Mouse (Mus musculus) neural tube, embryonic 12.5 days (tissue): ENCODE data around the gene Myzap. TPM values are rescaled to one million over a fixed set of nuclear protein-coding genes. Genes with fewer than 3 reads are reported as not detected.

Experiments
- ATAC-seq: fragments of 200-750 bp; cut with Nextera tagmentation; 2 replicates; pipeline ENCODE4 v1.8.0; 2017; ENCODE audit warnings: low read depth, mild to moderate bottlenecking, moderate TSS enrichment, moderate library complexity; ENCODE audit not compliant: low FRiP score
- H3K27ac ChIP-seq: fragments of 300-500 bp; sonication (generic); 2 replicates; pipeline ENCODE4 v1.5.1; 2016
- H3K27me3 ChIP-seq: fragments of 300-500 bp; sonication (generic); replicated peaks from 2 replicates; pipeline ENCODE4 v1.6.1; 2016; ENCODE audit warnings: mild to moderate bottlenecking
- H3K36me3 ChIP-seq: fragments of 300-500 bp; sonication (generic); 2 replicates; pipeline ENCODE4 v1.6.1; 2016; ENCODE audit warnings: mild to moderate bottlenecking
- H3K4me1 ChIP-seq: fragments of 300-500 bp; sonication (generic); 2 replicates; pipeline ENCODE4 v1.6.1; 2016
- H3K4me2 ChIP-seq: fragments of 300-500 bp; sonication (generic); replicated peaks from 2 replicates; pipeline ENCODE4 v1.6.1; 2016; ENCODE audit warnings: mild to moderate bottlenecking
- H3K4me3 ChIP-seq: fragments of 300-500 bp; sonication (generic); 2 replicates; pipeline ENCODE4 v1.5.1; 2016
- H3K9ac ChIP-seq: fragments of 300-500 bp; sonication (generic); 2 replicates; pipeline ENCODE4 v1.6.1; 2016; ENCODE audit warnings: mild to moderate bottlenecking
- H3K9me3 ChIP-seq: fragments of 300-500 bp; sonication (generic); 2 replicates; pipeline ENCODE4 v1.6.1; 2016; ENCODE audit warnings: mild to moderate bottlenecking
- WGBS: fragments of 180-500 bp; shearing (Covaris S2); methylation state at CpG from one replicate; pipeline ENCODE4 v1.1.7; 2016; 5-methylcytosine and 5-hydroxymethylcytosine counted together
- polyA plus RNA-seq: library from polyadenylated mRNA; unstranded; fragments of >200 nt; fragmentation: Nextera tagmentation; extraction: Ambion mirVana; gene quantifications from 2 replicates; pipeline ENCODE4 v1.2.1, GENCODE M21; 2016

Myzap gene
- 5.3 and 5.4 TPM in 2 replicates for polyA plus RNA-seq

- no peaks in the 10 kb centered on the region; the same call in 1 of the 2 replicates for H3K4me1 ChIP-seq
- peak within 1 kb of the TSS; percentile 94 for H3K4me2 ChIP-seq
- WGBS, result 3% methylated on average over 29 of the region's 29 CpGs
- H3K9me3 ChIP-seq, result no peaks in the 10 kb centered on the region
- ATAC-seq, result peak; percentile 83
- peak within 1 kb of the TSS; percentile 51 for H3K4me3 ChIP-seq
- no peak within 1 kb of the TSS for H3K27ac ChIP-seq
- peaks cover 16% of the 10 kb centered on the region for H3K27me3 ChIP-seq
- H3K36me3 ChIP-seq, result no peaks in the 10 kb centered on the region
- peak within 1 kb of the TSS; percentile 64 for H3K9ac ChIP-seq
Observed at GRCm38 (mm10) chr9:71591938-71592548, at the start of gene Myzap. Gene Myzap, minus strand, starts transcription at chr9:71592360.

- ATAC-seq, result no peak
- H3K27me3 ChIP-seq, result no peaks in the 10 kb centered on the region
Observed at GRCm38 (mm10) chr9:71640361-71640927, 48.3 kb upstream of the Myzap start.

GRCm38 (mm10) chr9:71638198-71638597 lies 46.0 kb upstream of the Myzap start:
- Histone ChIP-seq H3K4me3 (no peak overlapping the region), H3K9ac (no peak overlapping the region), H3K9me3 (no peaks in the 10 kb centered on the region), H3K4me2 (no peak overlapping the region), H3K36me3 (no peaks in the 10 kb centered on the region), H3K4me1 (peaks cover 7% of the 10 kb centered on the region), H3K27me3 (no peaks in the 10 kb centered on the region), H3K27ac (no peak overlapping the region)
- WGBS, result 71% methylated on average over 11 of the region's 11 CpGs
- no peak for ATAC-seq

More at GRCm38 (mm10) chr9:71640361-71640927, 48.3 kb upstream of the Myzap start:
- Histone ChIP-seq H3K9ac (no peak overlapping the region), H3K27ac (no peak overlapping the region), H3K36me3 (no peaks in the 10 kb centered on the region), H3K4me3 (no peak overlapping the region), H3K9me3 (no peaks in the 10 kb centered on the region), H3K4me2 (no peak overlapping the region), H3K4me1 (peaks cover 7% of the 10 kb centered on the region)
- WGBS, result 79% methylated on average over 4 of the region's 4 CpGs

DNA sequence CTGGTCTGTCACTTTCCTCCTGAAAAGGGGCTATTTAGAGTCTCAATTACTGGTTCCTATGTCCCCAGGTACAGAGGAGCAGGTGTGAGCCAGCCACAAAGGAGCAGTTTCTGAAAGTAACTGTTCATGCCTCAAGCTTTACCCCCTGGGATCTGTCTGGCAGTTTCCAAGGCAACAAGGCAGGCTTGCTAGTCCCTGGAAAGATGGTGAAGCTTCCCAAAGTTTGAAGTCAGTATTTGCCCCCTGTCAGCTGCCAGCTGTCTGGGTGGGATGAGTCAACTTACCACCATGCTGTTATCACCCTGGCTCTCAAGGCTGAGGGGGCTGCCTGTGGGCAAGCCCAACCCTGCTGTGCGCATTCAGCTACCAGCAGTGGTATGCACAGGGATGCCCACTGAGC lies 44.7 kb upstream of the Myzap start:
- no peak for ATAC-seq
- H3K9me3 ChIP-seq, result no peaks in the 10 kb centered on the region
- H3K4me1 ChIP-seq, result peaks cover 7% of the 10 kb centered on the region
- H3K4me2 ChIP-seq, result no peak overlapping the region
- H3K27me3 ChIP-seq, result no peaks in the 10 kb centered on the region
- no peak overlapping the region for H3K27ac ChIP-seq
- H3K9ac ChIP-seq, result no peak overlapping the region
- H3K36me3 ChIP-seq, result no peaks in the 10 kb centered on the region
- WGBS, result 89% methylated on average over 1 of the region's 1 CpGs
- H3K4me3 ChIP-seq, result no peak overlapping the region

DNA sequence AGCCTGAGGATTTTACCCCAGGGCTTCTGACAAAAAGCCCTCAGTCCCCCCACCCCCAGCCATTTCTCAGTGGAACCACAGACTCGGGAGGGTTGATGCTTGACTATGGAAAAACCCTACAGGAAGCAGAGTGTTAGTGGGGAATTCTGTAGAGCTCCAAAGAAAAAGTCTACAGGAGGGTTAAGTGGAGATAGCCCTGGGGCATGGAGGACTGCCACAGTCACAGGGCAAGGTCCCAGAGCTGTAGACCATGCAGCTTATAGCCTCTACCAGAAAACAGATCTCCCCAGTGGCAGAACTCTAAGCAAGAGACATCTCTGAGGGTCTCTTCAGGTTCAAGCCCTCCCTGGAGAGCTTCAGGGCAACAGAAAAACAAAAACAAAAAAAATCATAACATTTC lies 43.5 kb upstream of the Myzap start:
- no peak overlapping the region for H3K4me2 ChIP-seq
- H3K9ac ChIP-seq, result no peak overlapping the region
- H3K4me1 ChIP-seq, result peaks cover 7% of the 10 kb centered on the region
- H3K9me3 ChIP-seq, result no peaks in the 10 kb centered on the region
- no peaks in the 10 kb centered on the region for H3K27me3 ChIP-seq
- 63% methylated on average over 1 of the region's 1 CpGs for WGBS
- H3K36me3 ChIP-seq, result no peaks in the 10 kb centered on the region
- no peak overlapping the region for H3K27ac ChIP-seq
- ATAC-seq, result no peak
- no peak overlapping the region for H3K4me3 ChIP-seq

GRCm38 (mm10) chr9:71634916-71635315 lies 42.8 kb upstream of the Myzap start:
- H3K4me3 ChIP-seq, result no peak overlapping the region
- H3K36me3 ChIP-seq, result no peaks in the 10 kb centered on the region
- no peaks in the 10 kb centered on the region for H3K9me3 ChIP-seq
- no peak for ATAC-seq
- no peak overlapping the region for H3K27ac ChIP-seq
- peaks cover 7% of the 10 kb centered on the region for H3K4me1 ChIP-seq
- H3K9ac ChIP-seq, result no peak overlapping the region
- no peaks in the 10 kb centered on the region for H3K27me3 ChIP-seq
- 91% methylated on average over 2 of the region's 2 CpGs for WGBS
- H3K4me2 ChIP-seq, result no peak overlapping the region

DNA sequence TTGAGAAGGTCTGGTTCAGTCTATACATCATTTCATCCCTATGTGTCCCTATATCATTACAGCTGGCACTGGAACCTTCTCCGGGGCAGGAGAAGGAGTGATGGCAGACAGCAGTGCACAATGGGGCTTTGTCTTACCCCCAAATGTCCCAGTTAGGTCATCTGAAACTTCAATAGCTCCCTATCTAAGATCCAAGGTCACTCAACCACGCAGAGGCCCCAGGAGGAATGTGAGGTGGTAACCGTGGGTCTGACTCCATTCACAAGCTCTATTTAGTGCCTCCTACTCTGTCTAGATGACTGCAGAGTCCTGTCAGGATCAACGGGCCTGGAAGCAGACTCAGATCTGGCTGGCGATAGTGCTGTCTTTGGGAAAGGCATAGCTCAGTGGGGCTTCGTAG lies 36.8 kb upstream of the Myzap start:
- no peak overlapping the region for H3K4me3 ChIP-seq
- H3K4me2 ChIP-seq, result no peak overlapping the region
- no peaks in the 10 kb centered on the region for H3K36me3 ChIP-seq
- H3K9me3 ChIP-seq, result no peaks in the 10 kb centered on the region
- H3K4me1 ChIP-seq, result no peaks in the 10 kb centered on the region
- H3K27ac ChIP-seq, result no peak overlapping the region
- ATAC-seq, result no peak
- no peaks in the 10 kb centered on the region for H3K27me3 ChIP-seq
- WGBS, result 58% methylated on average over 6 of the region's 6 CpGs
- no peak overlapping the region for H3K9ac ChIP-seq

DNA sequence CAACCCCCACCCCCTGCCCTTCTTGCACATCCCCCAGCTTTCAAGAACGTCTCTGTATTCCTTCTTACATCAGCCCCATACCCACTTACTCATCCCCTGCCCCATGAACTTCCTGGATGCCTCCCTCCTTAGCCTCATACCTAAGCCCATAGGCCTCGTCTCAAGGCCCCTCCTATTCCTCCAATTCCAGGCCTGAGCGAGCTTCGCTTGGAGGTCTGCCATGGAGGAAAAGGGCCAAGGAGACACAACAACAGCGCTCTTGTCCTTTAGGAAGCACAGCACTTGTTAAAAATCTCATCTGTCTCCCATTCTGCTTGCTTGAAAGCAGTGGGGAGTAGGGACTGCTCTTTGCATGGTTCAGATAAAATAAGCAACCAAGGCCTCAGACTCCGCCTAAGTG lies 36.1 kb upstream of the Myzap start:
- Histone ChIP-seq H3K4me2 (no peak overlapping the region), H3K36me3 (no peaks in the 10 kb centered on the region), H3K4me3 (no peak overlapping the region), H3K27ac (no peak overlapping the region), H3K9ac (no peak overlapping the region), H3K4me1 (no peaks in the 10 kb centered on the region), H3K27me3 (no peaks in the 10 kb centered on the region), H3K9me3 (no peaks in the 10 kb centered on the region)
- no peak for ATAC-seq
- 79% methylated on average over 6 of the region's 6 CpGs for WGBS

GRCm38 (mm10) chr9:71625961-71626360 lies 33.8 kb upstream of the Myzap start:
- H3K9ac ChIP-seq, result no peak overlapping the region
- no peaks in the 10 kb centered on the region for H3K4me1 ChIP-seq
- no peaks in the 10 kb centered on the region for H3K27me3 ChIP-seq
- no peak overlapping the region for H3K4me2 ChIP-seq
- H3K9me3 ChIP-seq, result no peaks in the 10 kb centered on the region
- H3K4me3 ChIP-seq, result no peak overlapping the region
- no peak for ATAC-seq
- H3K36me3 ChIP-seq, result no peaks in the 10 kb centered on the region
- 86% methylated on average over 6 of the region's 6 CpGs for WGBS
- H3K27ac ChIP-seq, result no peak overlapping the region

DNA sequence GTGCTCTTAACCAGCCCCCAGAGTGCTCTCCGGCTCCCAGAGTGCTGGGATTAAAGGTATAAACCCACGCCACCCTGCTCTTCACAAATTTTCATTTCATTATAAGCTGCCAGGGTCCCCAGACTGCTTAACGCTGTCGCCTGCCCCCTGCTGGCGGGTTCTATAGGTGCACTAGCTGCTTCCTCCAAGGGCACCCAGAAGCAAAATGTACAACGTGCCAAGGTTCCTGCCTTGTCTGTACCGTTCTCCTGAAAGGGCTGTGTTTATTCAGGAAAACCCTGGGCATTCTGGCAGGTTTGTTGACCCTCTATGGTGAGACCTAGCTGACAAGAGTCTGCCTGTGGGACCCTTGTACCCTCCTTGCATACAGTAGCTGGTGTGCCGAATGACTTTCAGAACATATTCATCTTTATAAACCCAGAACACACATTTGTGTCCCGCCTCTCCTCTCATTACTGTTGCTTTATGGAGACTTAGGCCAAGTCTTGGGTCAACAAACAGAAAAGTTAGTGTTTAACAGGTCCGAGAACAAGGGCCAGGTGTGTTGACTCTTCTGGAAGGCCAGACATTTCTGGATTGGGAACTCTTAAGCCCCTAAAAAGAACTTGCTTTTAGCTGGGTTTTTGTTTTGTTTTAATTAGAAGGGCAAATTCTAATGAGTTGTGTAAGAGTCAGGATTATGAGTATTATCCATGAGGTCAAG lies 32.8 kb upstream of the Myzap start:
- H3K27ac ChIP-seq, result no peak overlapping the region
- H3K27me3 ChIP-seq, result no peaks in the 10 kb centered on the region
- no peak overlapping the region for H3K9ac ChIP-seq
- H3K4me1 ChIP-seq, result no peaks in the 10 kb centered on the region
- no peaks in the 10 kb centered on the region for H3K9me3 ChIP-seq
- no peaks in the 10 kb centered on the region for H3K36me3 ChIP-seq
- 54% methylated on average over 10 of the region's 10 CpGs for WGBS
- ATAC-seq, result no peak
- H3K4me3 ChIP-seq, result no peak overlapping the region
- no peak overlapping the region for H3K4me2 ChIP-seq

- H3K27ac ChIP-seq, result no peak overlapping the region
- no peak overlapping the region for H3K4me3 ChIP-seq
- ATAC-seq, result no peak
- H3K9ac ChIP-seq, result no peak overlapping the region
- no peaks in the 10 kb centered on the region for H3K36me3 ChIP-seq
- no peaks in the 10 kb centered on the region for H3K27me3 ChIP-seq
- no peaks in the 10 kb centered on the region for H3K9me3 ChIP-seq
- WGBS, result 47% methylated on average over 4 of the region's 4 CpGs
- no peaks in the 10 kb centered on the region for H3K4me1 ChIP-seq
- H3K4me2 ChIP-seq, result no peak overlapping the region
Observed at GRCm38 (mm10) chr9:71623871-71624569, 31.9 kb upstream of the Myzap start.

DNA sequence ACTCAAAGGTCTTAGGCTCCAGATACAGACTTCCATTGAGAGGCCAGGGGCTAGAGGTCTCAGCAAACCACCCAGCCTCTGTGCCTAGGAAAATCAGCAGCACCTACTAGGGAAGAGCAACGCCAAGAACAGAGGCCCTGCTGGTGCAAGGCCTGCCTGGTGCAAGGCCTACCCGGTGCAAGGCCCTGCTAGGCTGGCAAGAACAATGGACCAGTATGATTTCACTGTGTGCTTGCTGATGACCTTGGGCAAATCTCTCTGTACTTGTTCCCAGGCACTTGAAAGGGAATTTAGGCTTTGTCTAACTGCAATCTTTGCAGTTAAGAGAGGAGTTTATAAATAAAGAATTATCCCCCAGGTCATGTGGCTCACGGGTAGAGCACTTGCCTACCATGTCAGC lies 30.4 kb upstream of the Myzap start:
- no peak overlapping the region for H3K4me3 ChIP-seq
- 75% methylated on average over 3 of the region's 3 CpGs for WGBS
- ATAC-seq, result no peak

More for the DNA sequence above, 30.4 kb upstream of the Myzap start:
- Histone ChIP-seq H3K27me3 (no peaks in the 10 kb centered on the region), H3K9me3 (no peaks in the 10 kb centered on the region), H3K27ac (no peak overlapping the region), H3K4me2 (no peak overlapping the region), H3K4me1 (no peaks in the 10 kb centered on the region), H3K9ac (no peak overlapping the region), H3K36me3 (no peaks in the 10 kb centered on the region)
